Mouse (Mus musculus) CH12.LX (cell line): Measurements from ENCODE around the gene Gm5431. TPM values are rescaled to one million over a fixed set of nuclear protein-coding genes. Genes with fewer than 3 reads are reported as not detected.
"Not testable (repeated sequence)": the region's sequence is repeated elsewhere in the genome, so short reads cannot be mapped to it uniquely, and the experiment has no call there.

ENCODE experiments used
- DNase-seq: peaks from one replicate; pipeline ENCODE4 v3.0.0-alpha.2; 2013; ENCODE audit errors: extremely low read depth
- H3K27ac ChIP-seq: 2 replicates; pipeline ENCODE4 v1.5.1; 2012; ENCODE audit warnings: low read depth, mild to moderate bottlenecking, control low read depth, moderate library complexity; ENCODE audit not compliant: insufficient read depth
- H3K27me3 ChIP-seq: replicated peaks from 2 replicates; pipeline ENCODE3; 2012; ENCODE audit warnings: inconsistent platforms
- H3K36me3 ChIP-seq, 2 experiments: replicated peaks in 1 of 2; 2 replicates each; pipeline versions ENCODE3 to v1.6.1; 2012; ENCODE audit warnings: inconsistent platforms in 1 of 2, low read length in 1 of 2, mild to moderate bottlenecking in 1 of 2, mixed read lengths in 1 of 2, moderate library complexity in 1 of 2; ENCODE audit not compliant: control insufficient read depth in 1 of 2, insufficient read depth in 1 of 2
- H3K4me1 ChIP-seq, 2 experiments: 2 replicates each; pipeline ENCODE4 v1.6.1; 2012; ENCODE audit warnings: inconsistent platforms in 1 of 2, moderate library complexity in 1 of 2; ENCODE audit not compliant: insufficient read depth in 2 of 2, control insufficient read depth in 1 of 2
- H3K4me2 ChIP-seq: 2 replicates; pipeline ENCODE4 v1.6.1; 2012; ENCODE audit warnings: low read depth, mild to moderate bottlenecking, control low read depth; ENCODE audit not compliant: poor library complexity, insufficient read depth, severe bottlenecking
- H3K4me3 ChIP-seq, 3 experiments: fragments of 150-350 bp in 1 of 3; sonication (generic) in 1 of 3; replicated peaks in 1 of 3; 2 replicates each; pipeline versions ENCODE3 to v1.5.1; 2011 to 2012; ENCODE audit warnings: low read depth in 2 of 3, low read length in 2 of 3, mild to moderate bottlenecking in 2 of 3, moderate library complexity in 2 of 3, control low read depth in 1 of 3, improper control_type of control experiment in 1 of 3, inconsistent platforms in 1 of 3, mixed read lengths in 1 of 3; ENCODE audit not compliant: poor library complexity in 1 of 3
- H3K79me2 ChIP-seq: replicated peaks from 2 replicates; pipeline ENCODE4 v1.6.1; 2012; ENCODE audit warnings: mild to moderate bottlenecking, moderate library complexity; ENCODE audit not compliant: control insufficient read depth, poor library complexity, insufficient read depth, severe bottlenecking; ENCODE audit errors: extremely low read depth
- H3K9ac ChIP-seq: 2 replicates; pipeline ENCODE4 v1.6.1; 2012; ENCODE audit warnings: low read depth, mild to moderate bottlenecking, control low read depth, moderate library complexity; ENCODE audit not compliant: insufficient read depth
- H3K9me3 ChIP-seq: replicated peaks from 2 replicates; pipeline ENCODE3; 2012; ENCODE audit warnings: low read length, inconsistent platforms, mixed read lengths
- BHLHE40 ChIP-seq: IDR thresholded peaks from 2 replicates; pipeline ENCODE4 v1.6.1; 2011; ENCODE audit warnings: mild to moderate bottlenecking, low read depth, low read length, improper control_type of control experiment
- CHD2 ChIP-seq: IDR thresholded peaks from 2 replicates; pipeline ENCODE4 v1.6.1; 2011; ENCODE audit warnings: low read length, improper control_type of control experiment
- ELF1 ChIP-seq: IDR thresholded peaks from 2 replicates; pipeline ENCODE4 v1.6.1; 2014; ENCODE audit warnings: low read depth, mild to moderate bottlenecking, inconsistent platforms, low read length, improper control_type of control experiment
- EP300 ChIP-seq: IDR thresholded peaks from 2 replicates; pipeline ENCODE4 v1.6.1; 2011; ENCODE audit warnings: low read length, improper control_type of control experiment
- ETS1 ChIP-seq: conservative IDR thresholded peaks from 2 replicates; pipeline ENCODE4 v1.6.1; 2012; ENCODE audit warnings: low read depth, mild to moderate bottlenecking, inconsistent platforms, low read length, improper control_type of control experiment, moderate library complexity
- IRF4 ChIP-seq: IDR thresholded peaks from 2 replicates; pipeline ENCODE4 v1.6.1; 2014; ENCODE audit warnings: low read depth, mild to moderate bottlenecking, inconsistent platforms, low read length, improper control_type of control experiment
- JUN ChIP-seq: IDR thresholded peaks from 2 replicates; pipeline ENCODE4 v1.6.1; 2011; ENCODE audit warnings: low read depth, mild to moderate bottlenecking, low read length, improper control_type of control experiment, moderate library complexity; ENCODE audit not compliant: insufficient read depth
- JUND ChIP-seq: conservative IDR thresholded peaks from 2 replicates; pipeline ENCODE4 v1.6.1; 2011; ENCODE audit warnings: low read depth, low read length, improper control_type of control experiment
- KAT2A ChIP-seq: IDR thresholded peaks from 2 replicates; pipeline ENCODE4 v1.6.1; 2012; ENCODE audit warnings: low read length, improper control_type of control experiment, inconsistent platforms; ENCODE audit not compliant: insufficient replicate concordance
- MAFK ChIP-seq: IDR thresholded peaks from 2 replicates; pipeline ENCODE4 v1.6.1; 2011; ENCODE audit warnings: low read length, improper control_type of control experiment; ENCODE audit not compliant: insufficient replicate concordance
- MAX ChIP-seq: IDR thresholded peaks from 2 replicates; pipeline ENCODE4 v1.6.1; 2011; ENCODE audit warnings: low read length, improper control_type of control experiment
- MAZ ChIP-seq: IDR thresholded peaks from 2 replicates; pipeline ENCODE4 v1.6.1; 2012; ENCODE audit warnings: low read depth, mild to moderate bottlenecking, inconsistent platforms, low read length, improper control_type of control experiment, moderate library complexity
- MEF2A ChIP-seq: IDR thresholded peaks from 2 replicates; pipeline ENCODE4 v1.6.1; 2014; ENCODE audit warnings: low read depth, mild to moderate bottlenecking, inconsistent platforms, low read length, improper control_type of control experiment, borderline replicate concordance
- MXI1 ChIP-seq: IDR thresholded peaks from 2 replicates; pipeline ENCODE4 v1.6.1; 2011; ENCODE audit warnings: mild to moderate bottlenecking, low read depth, low read length, improper control_type of control experiment
- MYC ChIP-seq: IDR thresholded peaks from 2 replicates; pipeline ENCODE4 v1.6.1; 2011; ENCODE audit warnings: low read depth, mild to moderate bottlenecking, improper control_type of control experiment, low read length
- NELFE ChIP-seq: IDR thresholded peaks from 2 replicates; pipeline ENCODE4 v1.6.1; 2011; ENCODE audit warnings: low read depth, low read length, improper control_type of control experiment
- RCOR1 ChIP-seq: conservative IDR thresholded peaks from 2 replicates; pipeline ENCODE4 v1.6.1; 2012; ENCODE audit warnings: low read depth, mild to moderate bottlenecking, inconsistent platforms, low read length, improper control_type of control experiment
- SIN3A ChIP-seq: IDR thresholded peaks from 2 replicates; pipeline ENCODE4 v1.6.1; 2012; ENCODE audit warnings: low read length, improper control_type of control experiment, inconsistent platforms
- SMC3 ChIP-seq: IDR thresholded peaks from 2 replicates; pipeline ENCODE4 v1.6.1; 2011; ENCODE audit warnings: low read depth, low read length, improper control_type of control experiment
- TBP ChIP-seq: conservative IDR thresholded peaks from 2 replicates; pipeline ENCODE4 v1.6.1; 2011; ENCODE audit warnings: low read depth, low read length, improper control_type of control experiment
- TCF12 ChIP-seq: IDR thresholded peaks from 2 replicates; pipeline ENCODE4 v1.6.1; 2014; ENCODE audit warnings: low read depth, mild to moderate bottlenecking, inconsistent platforms, low read length, improper control_type of control experiment
- UBTF ChIP-seq: IDR thresholded peaks from 2 replicates; pipeline ENCODE4 v1.6.1; 2012; ENCODE audit warnings: low read depth, mild to moderate bottlenecking, inconsistent platforms, low read length, improper control_type of control experiment, moderate library complexity
- ZNF384 ChIP-seq: IDR thresholded peaks from 2 replicates; pipeline ENCODE4 v1.6.1; 2012; ENCODE audit warnings: low read depth, low read length, improper control_type of control experiment, inconsistent platforms
- dilution Hi-C: fragments of 300-500 bp; cut with MboI; formaldehyde crosslinking; loops from 2 replicates; pipeline ENCODE4 v1.14.3; 2020; ENCODE audit warnings: low sequenced_read_pairs; ENCODE audit not compliant: extremely low pct_unique_long_range_greater_than_20kb, extremely low pct_ligation_motif_present
- in situ Hi-C: fragments of 300-500 bp; cut with MboI; formaldehyde crosslinking; loops from 3 replicates; pipeline ENCODE4 v1.14.3; 2019; ENCODE audit warnings: low sequenced_read_pairs, low pct_ligation_motif_present, low pct_unique_long_range_greater_than_20kb, mixed read lengths
- polyA plus RNA-seq: library from polyadenylated mRNA; unstranded; fragments of >175 nt; gene quantifications from 2 replicates; pipeline ENCODE4 v1.2.1, GENCODE M21; 2012; ENCODE audit warnings: low read depth; ENCODE audit not compliant: insufficient read length
- total RNA-seq, 2 experiments: library from RNA; depleted of rRNA; stranded (reverse); fragments of 300-350 nt in 1 of 2; fragments of >200 nt in 1 of 2; gene quantifications; 2 replicates each; pipeline ENCODE4 v1.2.3; 2012 to 2014

The Gm5431 gene
- total and polyA plus RNA-seq, 3 experiments, result 0.89 to 4.9 (median 2.0) TPM

DNA sequence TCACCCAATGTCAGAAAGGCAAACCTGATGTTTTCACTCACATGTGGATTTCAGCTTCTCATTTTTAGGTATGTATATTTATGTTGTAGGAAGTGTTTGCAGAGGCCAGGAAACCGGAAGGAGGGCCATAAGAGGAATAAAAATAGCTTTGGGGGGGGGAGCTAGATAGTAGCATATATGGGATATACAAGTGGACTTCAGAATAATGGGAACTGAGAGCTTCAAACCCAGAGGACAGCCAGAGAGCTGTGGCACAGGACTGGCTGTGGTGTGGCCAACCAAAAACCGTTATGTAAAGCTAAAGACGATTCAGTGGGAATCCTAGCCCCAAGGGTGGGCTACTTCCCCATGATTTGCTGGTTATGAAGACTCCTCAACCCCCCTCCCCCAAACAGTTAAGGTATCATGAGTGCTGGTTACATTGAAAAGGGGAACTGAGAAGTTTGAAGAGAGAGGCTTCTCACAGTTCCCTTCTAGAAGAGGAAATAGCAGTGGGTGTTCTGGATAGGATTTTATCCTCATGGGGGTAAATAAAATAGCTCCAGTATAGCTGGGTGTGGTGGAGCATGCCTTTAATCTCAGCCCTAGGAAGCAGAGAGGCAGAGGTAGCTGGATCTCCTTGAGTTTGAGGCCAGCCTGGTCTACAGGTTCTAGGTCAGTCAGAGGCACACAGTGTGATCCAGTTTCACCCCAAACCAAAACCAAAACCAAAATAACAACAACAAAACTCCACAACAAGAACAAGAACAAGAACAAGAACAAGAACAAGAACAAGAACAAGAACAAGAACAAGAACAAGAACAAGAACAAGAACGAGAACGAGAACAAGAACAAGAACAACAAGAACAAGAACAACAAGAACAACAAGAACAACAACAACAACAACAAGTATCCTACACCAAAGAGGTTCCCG, 1.1 kb downstream of the Gm5431 start:
- H3K36me3 ChIP-seq, H3K9me3 ChIP-seq, H3K79me2 ChIP-seq, dilution Hi-C loops, in situ Hi-C loops, H3K27me3 ChIP-seq: not testable (repeated sequence)
- H3K9ac ChIP-seq, result peak overlapping the region; percentile 62
- H3K4me2 ChIP-seq, result peak overlapping the region; percentile 100
- peak; percentile 93 for DNase-seq
- peaks cover 26 to 71% of the 10 kb centered on the region in 2 experiments for H3K4me1 ChIP-seq
- 0 out of 2 replicates have a peak, but pooled peaks have one; percentile 40 for TF ChIP-seq KAT2A
- TF ChIP-seq RCOR1, result peak; percentile 92
- TF ChIP-seq JUN, result 0 out of 2 replicates have a peak, but pooled peaks have one; percentile 23
- TF ChIP-seq CHD2, result peak; percentile 91
- peak; percentile 78 for TF ChIP-seq BHLHE40
- TF ChIP-seq EP300, result peak; percentile 98
- TF ChIP-seq MAZ, result peak; percentile 82
- peak; percentile 88 for TF ChIP-seq ETS1
- peak; percentile 50; the same call in 1 of the 2 replicates for TF ChIP-seq MXI1
- TF ChIP-seq IRF4, result peak; percentile 97
- TF ChIP-seq JUND, result peak; percentile 67
- TF ChIP-seq SMC3, result peak; percentile 13; the same call in 1 of the 2 replicates
- TF ChIP-seq SIN3A, result peak; percentile 83
- TF ChIP-seq NELFE, result 0 out of 2 replicates have a peak, but pooled peaks have one; percentile 36
- peak; percentile 81 for TF ChIP-seq MYC
- TF ChIP-seq MAX, result peak; percentile 61; the same call in 1 of the 2 replicates
- TF ChIP-seq TBP, result 0 out of 2 replicates have a peak, but pooled peaks have one; percentile 18
- TF ChIP-seq MAFK, result peak; percentile 72; the same call in 1 of the 2 replicates
- TF ChIP-seq ELF1, result 0 out of 2 replicates have a peak, but pooled peaks have one; percentile 51
- 0 out of 2 replicates have a peak, but pooled peaks have one; percentile 15 for TF ChIP-seq ZNF384
- peak; percentile 80 for TF ChIP-seq MEF2A
- TF ChIP-seq TCF12, result peak; percentile 83
- 0 out of 2 replicates have a peak, but pooled peaks have one; percentile 6 for TF ChIP-seq UBTF
- H3K27ac ChIP-seq, result peak overlapping the region; percentile 94
- peak overlapping the region; percentile 27 to 68 (median 38) for H3K4me3 ChIP-seq
